Mouse (Mus musculus): ENCODE measurements at regions not wholly inside any gene's neighbourhood (a gene's known extent, or its start where the extent isn't known, plus 50 kb on each side); places are given as distances from the start of the nearest gene placed in this dataset.

DNA sequence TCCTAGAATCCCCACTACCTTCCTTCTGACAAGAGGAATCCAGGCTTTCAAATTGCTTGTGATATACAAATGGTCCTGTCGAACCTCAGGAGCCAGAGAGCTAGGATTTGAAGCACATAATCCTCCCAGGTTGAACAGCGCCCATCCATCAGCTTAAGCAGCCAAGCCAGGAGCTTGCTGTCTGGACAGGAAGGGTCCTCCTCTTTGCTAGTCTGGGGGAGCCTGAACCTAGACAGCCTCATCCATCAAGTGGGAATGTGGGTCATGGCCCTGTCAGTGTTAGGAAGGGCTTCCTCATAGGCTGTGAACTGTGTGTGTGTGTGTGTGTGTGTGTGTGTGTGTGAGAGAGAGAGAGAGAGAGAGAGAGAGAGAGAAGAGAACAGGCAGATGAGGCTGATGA lies 345.8 kb downstream of the Tcerg1l start:
- TF ChIP-seq CTCF (IDR thresholded peaks at IDR 0.05; ENCODE audit: low read depth) (no peak), EP300 (optimal IDR thresholded peaks at IDR 0.05) (no peak)

All from stomach, postnatal 0 days (tissue).